Mouse (Mus musculus): ENCODE measurements around the gene Psmb6.

DNA sequence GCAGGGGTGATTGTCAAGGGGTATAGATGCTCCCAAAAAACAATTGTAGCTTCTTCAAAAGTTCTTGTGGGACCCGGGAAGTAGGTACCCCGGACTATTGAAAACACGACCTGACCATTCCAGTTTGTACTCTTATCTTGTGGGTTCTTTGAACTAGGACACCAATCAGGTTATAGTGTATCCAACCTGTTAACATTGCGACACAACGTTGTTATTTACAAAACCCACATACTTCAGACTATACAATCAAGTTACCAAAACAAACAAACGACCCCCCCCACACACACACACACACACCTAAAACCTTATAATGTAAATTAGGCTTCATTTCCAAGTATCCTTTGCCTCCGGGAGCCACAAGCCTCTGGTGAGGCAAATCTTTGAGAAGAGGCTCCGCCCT lies 385 bp upstream of the Psmb6 start:
- TF ChIP-seq MYOD1 (IDR thresholded peaks at IDR 0.05; ENCODE audit: control insufficient read depth, insufficient read length, low read depth) (no peak), MYOG (IDR thresholded peaks at IDR 0.05; ENCODE audit: control insufficient read depth, extremely low read depth, insufficient read length) (no peak), CTCF (IDR thresholded peaks at IDR 0.05; ENCODE audit: control insufficient read depth, insufficient read depth, insufficient read length) (no peak), MAX (IDR thresholded peaks at IDR 0.05) (no peak)

Measured in C2C12 (cell line).